Mouse (Mus musculus) c-Kit-positive CD71-positive TER-119-positive erythroid progenitor cells, embryonic 14.5 days (primary cell): ENCODE results near the gene Gsdma3.

Experiments
- DNase-seq: peaks from one replicate; pipeline ENCODE4 v3.0.0-alpha.2; 2013; ENCODE audit warnings: low spot score

Gene Gsdma3

GRCm38 (mm10) chr11:98625611-98626410 is at the start of gene Gsdma3, which contains the start of gene Gm12355:
Gene Gsdma3, plus strand, starts transcription at chr11:98626360.
Gene Gm12355, minus strand, starts transcription at chr11:98625661.
- DNase-seq = no peak

- DNase-seq = no peak
These were observed 48.4 kb upstream of the Gsdma3 start for GRCm38 (mm10) chr11:98577776-98578175.

- DNase-seq = peak; percentile 80
These were observed 45.6 kb upstream of the Gsdma3 start for GRCm38 (mm10) chr11:98580301-98581121.

- DNase-seq = peak; percentile 73
These were observed 44.7 kb upstream of the Gsdma3 start for GRCm38 (mm10) chr11:98581286-98582029.

- no peak for DNase-seq
These were observed 44.2 kb upstream of the Gsdma3 start for GRCm38 (mm10) chr11:98582030-98582388.

GRCm38 (mm10) chr11:98582551-98583264 is 43.5 kb upstream of the Gsdma3 start:
- DNase-seq = peak; percentile 75

GRCm38 (mm10) chr11:98583265-98583552 is 43.0 kb upstream of the Gsdma3 start:
- DNase-seq = peak; percentile 84

GRCm38 (mm10) chr11:98583571-98583970 is 42.6 kb upstream of the Gsdma3 start:
- DNase-seq = peak; percentile 72

- DNase-seq = no peak
These were observed 42.0 kb upstream of the Gsdma3 start for GRCm38 (mm10) chr11:98584146-98584545.

- DNase-seq = no peak
These were observed 41.5 kb upstream of the Gsdma3 start for GRCm38 (mm10) chr11:98584629-98585177.

- DNase-seq = no peak
These were observed 39.9 kb upstream of the Gsdma3 start for GRCm38 (mm10) chr11:98586087-98586891.

GRCm38 (mm10) chr11:98586892-98587563 is 39.1 kb upstream of the Gsdma3 start, which contains the start of gene Ormdl3:
Gene Ormdl3, minus strand, starts transcription at chr11:98587368.
- peak; percentile 98 for DNase-seq

GRCm38 (mm10) chr11:98587684-98588546 is 38.2 kb upstream of the Gsdma3 start:
- DNase-seq = peak; percentile 89

- no peak for DNase-seq
These were observed 37.3 kb upstream of the Gsdma3 start for GRCm38 (mm10) chr11:98588833-98589281.

GRCm38 (mm10) chr11:98589306-98589705 is 36.9 kb upstream of the Gsdma3 start:
- peak; percentile 34 for DNase-seq

- DNase-seq = no peak
These were observed 35.4 kb upstream of the Gsdma3 start for GRCm38 (mm10) chr11:98590548-98591445.

GRCm38 (mm10) chr11:98595021-98595420 is 31.1 kb upstream of the Gsdma3 start:
- DNase-seq = no peak

GRCm38 (mm10) chr11:98595473-98595872 is 30.7 kb upstream of the Gsdma3 start:
- DNase-seq = no peak
